Mouse (Mus musculus) forebrain, embryonic 10.5 days (tissue): ENCODE measurements around the gene Clstn1. TPM values are rescaled to one million over a fixed set of nuclear protein-coding genes. Genes with fewer than 3 reads are reported as not detected.
"Not testable (repeated sequence)": the region's sequence is repeated elsewhere in the genome, so short reads cannot be mapped to it uniquely, and the experiment has no call there.

Experiments
- DNase-seq: peaks from one replicate; pipeline ENCODE4 v3.0.0-alpha.2; 2017; ENCODE audit warnings: low spot score; ENCODE audit errors: extremely low spot score
- H3K27ac ChIP-seq: fragments of 300-500 bp; sonication (generic); 2 replicates; pipeline ENCODE4 v1.5.1; 2016; ENCODE audit warnings: mild to moderate bottlenecking
- H3K27me3 ChIP-seq: fragments of 300-500 bp; sonication (generic); 2 replicates; pipeline ENCODE4 v1.6.1; 2016; ENCODE audit warnings: mild to moderate bottlenecking; ENCODE audit not compliant: poor library complexity, severe bottlenecking
- H3K36me3 ChIP-seq: fragments of 300-500 bp; sonication (generic); replicated peaks from 2 replicates; pipeline ENCODE4 v1.6.1; 2016; ENCODE audit warnings: mild to moderate bottlenecking, moderate library complexity
- H3K4me1 ChIP-seq: fragments of 300-500 bp; sonication (generic); 2 replicates; pipeline ENCODE4 v1.6.1; 2016
- H3K4me3 ChIP-seq: fragments of 300-500 bp; sonication (generic); 2 replicates; pipeline ENCODE4 v1.5.1; 2016; ENCODE audit warnings: mild to moderate bottlenecking, moderate library complexity
- H3K9me3 ChIP-seq: fragments of 300-500 bp; sonication (generic); 2 replicates; pipeline ENCODE4 v1.6.1; 2016; ENCODE audit warnings: mild to moderate bottlenecking, moderate library complexity
- WGBS: fragments of 180-500 bp; shearing (Covaris S2); methylation state at CpG from one replicate; pipeline ENCODE4 v1.1.7; 2016; 5-methylcytosine and 5-hydroxymethylcytosine counted together
- polyA plus RNA-seq: library from polyadenylated mRNA; unstranded; fragments of >200 nt; fragmentation: Nextera tagmentation; extraction: Ambion mirVana; gene quantifications from 2 replicates; pipeline ENCODE4 v1.2.1, GENCODE M21; 2016

Clstn1 gene
- polyA plus RNA-seq, 1 experiment from 2014 or later = 17.8 TPM

DNA sequence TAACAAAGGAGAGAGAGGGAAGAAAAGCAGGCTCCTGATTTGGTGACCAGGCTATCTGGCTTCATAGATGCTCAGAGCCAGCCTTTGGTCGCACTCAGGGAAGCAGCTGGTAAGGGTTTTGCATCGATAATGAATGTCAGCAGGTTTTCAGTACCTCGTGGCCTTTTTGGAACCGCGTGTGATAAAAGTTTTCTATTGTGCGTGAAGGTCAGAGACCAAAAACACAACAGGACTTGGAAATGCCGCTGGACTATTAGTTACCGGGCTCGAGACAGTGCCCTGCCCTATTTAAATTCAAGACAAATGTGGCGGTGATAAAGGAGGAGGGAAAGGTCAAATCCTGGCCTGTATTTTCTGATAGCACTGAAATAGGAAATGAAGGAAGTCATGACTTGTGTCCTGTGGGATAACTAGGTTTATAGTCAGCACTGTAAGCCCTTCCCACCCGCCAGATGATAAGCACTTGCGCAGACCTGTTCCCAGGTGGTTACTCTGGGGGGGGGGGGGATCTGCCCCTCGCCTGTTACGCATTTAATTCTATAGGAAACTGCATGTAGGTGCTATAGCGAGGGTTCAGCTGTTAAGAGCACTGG, 20.6 kb downstream of the Clstn1 start:
- peaks cover 42% of the 10 kb centered on the region for H3K4me1 ChIP-seq
- DNase-seq = peak; percentile 13
- no peaks in the 10 kb centered on the region; the same call in 1 of the 2 replicates for H3K9me3 ChIP-seq
- peaks cover 20% of the 10 kb centered on the region for H3K36me3 ChIP-seq
- H3K27ac ChIP-seq = 0 out of 2 replicates have a peak overlapping the region, but pooled peaks have one; percentile 49
- WGBS = 63% methylated on average over 15 of the region's 15 CpGs
- no peak overlapping the region for H3K4me3 ChIP-seq
- no peaks in the 10 kb centered on the region for H3K27me3 ChIP-seq

DNA sequence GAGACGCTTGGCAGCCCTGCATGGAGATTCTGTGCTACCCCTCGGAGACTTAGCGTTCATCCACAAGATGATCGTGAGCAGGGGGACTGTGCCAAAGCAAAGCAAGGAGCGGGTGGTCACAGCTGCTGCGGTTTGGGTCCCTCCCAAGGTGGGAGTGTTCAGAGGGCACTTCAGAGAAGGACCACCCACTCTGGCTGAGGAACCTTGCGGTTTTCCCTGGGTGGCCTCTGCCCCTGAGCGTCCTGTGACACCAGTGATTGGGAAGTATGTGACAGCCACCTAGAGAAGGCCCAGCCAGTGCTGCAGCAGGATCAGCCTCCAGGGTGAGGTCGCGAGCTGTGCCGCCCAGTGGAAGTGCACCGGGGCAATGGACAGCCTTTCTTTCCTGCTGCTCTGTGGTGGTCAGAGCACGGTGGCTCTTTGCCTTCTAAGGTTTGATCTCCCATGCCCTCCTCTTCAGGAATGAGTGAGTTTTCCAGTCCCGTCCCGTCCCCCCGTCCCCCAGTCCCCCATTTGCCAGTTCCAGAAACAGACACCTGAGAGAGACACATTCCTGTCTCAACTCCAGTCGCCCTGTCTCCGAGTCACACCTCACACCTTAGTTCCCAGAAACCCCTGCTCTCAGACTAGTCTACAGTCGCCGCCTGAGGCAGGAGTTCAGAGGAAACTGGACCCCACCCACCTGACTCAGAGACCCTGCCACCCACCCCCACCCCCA, 21.5 kb downstream of the Clstn1 start:
- H3K4me3 ChIP-seq = no peak overlapping the region
- H3K36me3 ChIP-seq = peaks cover 20% of the 10 kb centered on the region
- no peaks in the 10 kb centered on the region; the same call in 1 of the 2 replicates for H3K9me3 ChIP-seq
- 73% methylated on average over 20 of the region's 20 CpGs for WGBS
- peak overlapping the region; percentile 49 for H3K27ac ChIP-seq
- no peaks in the 10 kb centered on the region for H3K27me3 ChIP-seq
- H3K4me1 ChIP-seq = peaks cover 36% of the 10 kb centered on the region
- peak; percentile 14 for DNase-seq

DNA sequence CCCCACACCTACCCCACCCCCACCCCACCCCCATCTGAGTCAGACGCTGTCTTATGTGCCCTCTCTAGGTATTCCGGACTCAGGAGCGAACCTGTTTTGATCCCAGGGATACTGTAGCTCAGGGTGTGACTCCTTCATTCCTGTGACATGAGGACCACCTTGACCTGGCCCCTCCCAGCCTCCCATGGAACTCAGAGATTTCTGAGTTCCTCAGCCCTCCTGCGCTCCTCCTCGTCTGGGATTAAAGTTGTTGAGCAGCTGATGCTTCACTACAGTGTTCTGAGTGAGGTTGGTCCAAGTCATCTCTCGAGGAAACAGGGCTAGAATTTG, 22.0 kb downstream of the Clstn1 start:
- Histone ChIP-seq H3K36me3 (peaks cover 20% of the 10 kb centered on the region), H3K4me3 (no peak overlapping the region), H3K9me3 (no peaks in the 10 kb centered on the region; the same call in 1 of the 2 replicates), H3K27ac (no peak overlapping the region; the same call in 1 of the 2 replicates), H3K4me1 (peaks cover 36% of the 10 kb centered on the region), H3K27me3 (no peaks in the 10 kb centered on the region)
- WGBS = 83% methylated on average over 6 of the region's 6 CpGs
- DNase-seq = no peak

- H3K27me3 ChIP-seq = no peaks in the 10 kb centered on the region
- no peak overlapping the region for H3K27ac ChIP-seq
- peaks cover 18% of the 10 kb centered on the region for H3K36me3 ChIP-seq
- peaks cover 36% of the 10 kb centered on the region for H3K4me1 ChIP-seq
- 76% methylated on average over 8 of the region's 8 CpGs for WGBS
- no peak overlapping the region for H3K4me3 ChIP-seq
- DNase-seq = no peak
- H3K9me3 ChIP-seq = peaks cover 3% of the 10 kb centered on the region; the same call in 1 of the 2 replicates
Measured at GRCm38 (mm10) chr4:149609256-149610025, 23.2 kb downstream of the Clstn1 start.

DNA sequence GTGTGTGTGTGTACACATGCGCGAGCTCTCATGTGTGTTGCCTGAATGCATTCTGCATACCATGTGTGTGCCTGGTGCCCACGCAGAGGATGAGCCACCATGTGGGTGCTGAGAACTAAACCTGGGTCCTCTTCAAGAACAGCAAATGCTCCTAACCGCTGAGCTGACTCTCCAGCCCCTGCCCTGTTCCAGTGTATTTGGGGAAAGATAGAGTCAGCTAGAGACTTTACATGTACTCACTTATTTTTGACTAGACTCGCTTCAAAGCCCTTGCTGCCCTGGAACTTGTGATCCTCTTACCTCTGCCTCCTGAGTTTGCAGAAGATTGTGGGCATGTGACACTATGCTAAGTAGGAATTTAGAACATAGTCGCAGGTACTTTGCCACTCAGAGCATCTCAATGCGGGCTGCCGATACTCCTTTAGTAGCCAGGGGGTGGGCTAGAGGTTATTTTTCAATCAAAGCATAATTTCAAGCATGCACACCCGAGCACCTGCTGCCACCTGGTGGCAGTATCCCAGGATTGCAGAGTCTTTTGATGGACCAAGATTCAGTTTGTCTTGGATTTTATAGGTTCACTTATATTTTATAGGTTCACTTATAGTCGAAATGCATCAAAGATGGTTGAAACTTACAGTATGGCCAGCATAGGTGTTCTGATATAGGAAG, 25.2 kb downstream of the Clstn1 start:
- Histone ChIP-seq H3K36me3 (peaks cover 36% of the 10 kb centered on the region), H3K27me3 (no peaks in the 10 kb centered on the region), H3K9me3 (peaks cover 10% of the 10 kb centered on the region; the same call in 1 of the 2 replicates), H3K27ac (no peak overlapping the region), H3K4me3 (no peak overlapping the region), H3K4me1 (peaks cover 23% of the 10 kb centered on the region)
- DNase-seq = no peak
- WGBS = 57% methylated on average over 10 of the region's 10 CpGs

DNA sequence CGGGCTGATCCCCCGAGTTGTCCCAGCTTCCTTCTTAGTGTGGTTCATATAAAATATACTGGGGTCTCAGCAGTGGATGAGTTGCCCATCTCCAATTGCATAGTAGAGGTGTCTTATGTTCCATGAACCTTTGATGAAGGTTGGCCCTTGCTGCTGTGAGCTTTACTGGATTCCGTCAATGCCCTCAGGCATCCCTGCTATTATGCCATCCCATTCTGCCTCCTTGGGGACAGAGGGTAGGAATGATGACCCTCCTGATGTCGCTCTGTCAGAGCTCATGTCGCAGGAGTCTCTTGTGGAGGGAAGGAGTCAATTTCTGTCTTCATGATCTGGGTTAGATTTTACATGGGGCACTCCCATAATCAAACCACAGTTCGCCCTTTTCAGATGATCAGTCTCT, 27.2 kb downstream of the Clstn1 start:
- H3K27me3 ChIP-seq, H3K4me3 ChIP-seq, H3K27ac ChIP-seq, H3K4me1 ChIP-seq, DNase-seq: not testable (repeated sequence)
- Histone ChIP-seq H3K36me3 (peaks cover 47% of the 10 kb centered on the region), H3K9me3 (peaks cover 10% of the 10 kb centered on the region; the same call in 1 of the 2 replicates)
- WGBS = 83% methylated on average over 6 of the region's 6 CpGs

- Histone ChIP-seq H3K27me3 (no peaks in the 10 kb centered on the region), H3K36me3 (peaks cover 50% of the 10 kb centered on the region), H3K9me3 (peaks cover 10% of the 10 kb centered on the region; the same call in 1 of the 2 replicates), H3K4me3 (no peak overlapping the region), H3K4me1 (peaks cover 3% of the 10 kb centered on the region), H3K27ac (no peak overlapping the region)
- WGBS = 98% methylated on average over 3 of the region's 3 CpGs
- no peak for DNase-seq
Measured at GRCm38 (mm10) chr4:149614869-149615268, 28.6 kb downstream of the Clstn1 start.

- not testable (repeated sequence) for DNase-seq, H3K4me3 ChIP-seq, H3K27me3 ChIP-seq, H3K27ac ChIP-seq
- peaks cover 24% of the 10 kb centered on the region for H3K4me1 ChIP-seq
- peaks cover 50% of the 10 kb centered on the region for H3K36me3 ChIP-seq
- H3K9me3 ChIP-seq = peaks cover 10% of the 10 kb centered on the region; the same call in 1 of the 2 replicates
- 90% methylated on average over 3 of the region's 3 CpGs for WGBS
Measured at GRCm38 (mm10) chr4:149616999-149617398, 30.7 kb downstream of the Clstn1 start.

DNA sequence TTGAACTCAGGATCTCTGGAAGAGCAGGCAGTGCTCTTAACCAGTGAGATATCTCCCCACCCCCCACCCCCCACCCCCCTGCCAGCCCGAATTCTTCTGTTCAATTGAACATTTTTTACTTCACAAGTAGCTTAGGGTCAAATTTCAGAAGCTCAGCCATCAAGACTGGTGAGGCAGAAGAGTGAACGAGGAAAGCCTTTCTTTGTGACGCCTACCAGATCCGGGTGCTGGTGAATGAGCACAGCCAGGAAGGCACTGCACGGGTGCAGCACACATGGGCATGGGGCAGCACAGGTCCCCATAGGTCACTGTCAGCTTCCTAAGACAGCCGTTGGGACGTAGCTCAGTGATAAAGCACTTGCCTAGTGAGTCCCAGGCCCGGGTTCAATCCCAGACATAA, 33.7 kb downstream of the Clstn1 start:
- Histone ChIP-seq H3K4me3 (no peak overlapping the region), H3K4me1 (peaks cover 26% of the 10 kb centered on the region), H3K36me3 (peaks cover 42% of the 10 kb centered on the region), H3K9me3 (peaks cover 2% of the 10 kb centered on the region; the same call in 1 of the 2 replicates), H3K27me3 (no peaks in the 10 kb centered on the region), H3K27ac (peak overlapping the region; percentile 48)
- WGBS = 22% methylated on average over 8 of the region's 8 CpGs
- DNase-seq = no peak

- WGBS = 45% methylated on average over 4 of the region's 4 CpGs
- Histone ChIP-seq H3K4me3 (no peak overlapping the region), H3K36me3 (peaks cover 29% of the 10 kb centered on the region), H3K4me1 (peaks cover 39% of the 10 kb centered on the region), H3K27ac (peak overlapping the region; percentile 48), H3K27me3 (no peaks in the 10 kb centered on the region), H3K9me3 (no peaks in the 10 kb centered on the region)
- no peak for DNase-seq
Measured at GRCm38 (mm10) chr4:149621286-149621685, 35.0 kb downstream of the Clstn1 start.

DNA sequence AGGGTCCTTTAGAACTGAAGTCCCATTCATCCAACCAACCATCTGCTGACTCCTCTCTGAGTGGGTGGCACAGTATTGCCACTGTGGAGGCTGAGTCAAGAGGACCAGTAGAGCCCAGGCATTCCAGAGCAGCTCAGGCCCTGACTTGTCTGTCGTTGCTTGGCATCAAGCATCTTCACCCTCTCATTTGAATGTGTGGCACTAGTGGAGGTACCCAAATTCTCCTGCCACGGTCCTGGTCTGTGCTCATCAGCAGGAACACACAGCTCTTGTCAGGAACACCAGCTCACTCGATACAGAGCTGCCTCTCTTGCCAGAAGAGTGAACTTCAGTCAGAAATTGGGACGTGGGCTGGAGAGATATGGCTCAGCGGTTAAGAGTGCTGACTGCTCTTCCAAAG, 37.4 kb downstream of the Clstn1 start:
- no peaks in the 10 kb centered on the region for H3K9me3 ChIP-seq
- peaks cover 61% of the 10 kb centered on the region for H3K4me1 ChIP-seq
- H3K36me3 ChIP-seq = peaks cover 18% of the 10 kb centered on the region
- no peaks in the 10 kb centered on the region for H3K27me3 ChIP-seq
- WGBS = 92% methylated on average over 5 of the region's 5 CpGs
- no peak overlapping the region for H3K27ac ChIP-seq
- H3K4me3 ChIP-seq = no peak overlapping the region
- no peak for DNase-seq

- H3K9me3 ChIP-seq = no peaks in the 10 kb centered on the region
Measured at GRCm38 (mm10) chr4:149626809-149627208, 40.5 kb downstream of the Clstn1 start.

More at GRCm38 (mm10) chr4:149626809-149627208, 40.5 kb downstream of the Clstn1 start:
- H3K4me3 ChIP-seq = peak overlapping the region; percentile 19
- peaks cover 43% of the 10 kb centered on the region for H3K4me1 ChIP-seq
- WGBS = 47% methylated on average over 17 of the region's 17 CpGs
- no peaks in the 10 kb centered on the region for H3K27me3 ChIP-seq
- H3K36me3 ChIP-seq = peaks cover 39% of the 10 kb centered on the region
- peak overlapping the region; percentile 85 for H3K27ac ChIP-seq
- DNase-seq = peak; percentile 33
